Mouse (Mus musculus): ENCODE measurements around the gene Abca3. TPM values are rescaled to one million over a fixed set of nuclear protein-coding genes. Genes with fewer than 3 reads are reported as not detected.
"Not testable (repeated sequence)": the region's sequence is repeated elsewhere in the genome, so short reads cannot be mapped to it uniquely, and the experiment has no call there.

Gene Abca3
- polyA plus RNA-seq, 1 experiment from 2014 or later = 12.2 TPM

DNA sequence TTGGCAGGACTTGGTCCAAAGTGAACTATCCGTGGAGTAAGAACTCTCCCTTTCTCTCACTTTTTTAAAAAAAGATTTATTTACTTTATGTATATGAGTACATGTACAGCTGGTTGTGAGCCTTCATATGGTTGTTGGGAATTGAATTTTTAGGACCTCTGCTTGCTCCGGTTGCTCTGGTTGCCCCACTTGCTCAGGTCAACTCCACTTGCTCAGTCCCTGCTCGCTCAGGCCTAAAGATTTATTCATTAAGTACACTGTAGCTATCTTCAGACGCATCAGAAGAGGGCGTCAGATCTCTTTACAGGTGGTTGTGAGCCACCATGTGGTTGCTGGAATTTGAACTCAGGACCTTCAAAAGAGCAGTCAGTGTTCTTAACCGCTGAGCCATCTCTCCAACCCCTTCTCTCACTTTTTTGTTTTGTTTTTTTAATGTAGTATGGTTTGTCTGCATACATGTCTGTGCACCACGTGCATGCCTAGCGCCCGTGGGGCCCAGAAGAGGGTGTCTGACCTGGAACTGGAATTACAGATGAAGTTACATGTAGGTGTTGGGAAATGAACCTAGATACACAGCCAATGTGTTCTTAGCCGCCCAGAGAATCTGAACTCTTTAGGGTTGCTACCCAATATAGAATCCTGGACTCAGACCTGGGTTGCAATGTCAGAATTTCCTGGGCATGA, 103.9 kb downstream of the Abca3 start:
- not testable (repeated sequence) for H3K27me3 ChIP-seq (ENCODE audit: control insufficient read depth, insufficient read depth, low read length); H3K9me3 ChIP-seq (ENCODE audit: control insufficient read depth, low read length); H3K36me3 ChIP-seq (ENCODE audit: control insufficient read depth, insufficient read depth, low read length); DNase-seq (ENCODE audit: low spot score, missing footprints); H3K4me1 ChIP-seq (ENCODE audit: control insufficient read depth, insufficient read depth, low read length); H3K9ac ChIP-seq (ENCODE audit: low read length); H3K27ac ChIP-seq (ENCODE audit: low read depth, low read length); ATAC-seq (ENCODE audit: low FRiP score)
- 51% methylated on average over 10 of the region's 10 CpGs for WGBS
- Histone ChIP-seq H3K4me3 (ENCODE audit: low read depth, low read length) (peak overlapping the region; percentile 73; the same call in 1 of the 2 replicates), H3K4me2 (0 out of 2 replicates have a peak overlapping the region, but pooled peaks have one; percentile 20)

Small RNA genes within 50 kb of the gene (microRNA-seq; reads per million reads assigned to microRNA genes)
- not detected for gene Gm24427

Other genes starting within 250 kb of the Abca3 start
- gene Pdpk1, start 201.0 kb upstream of the Abca3 start, polyA plus RNA-seq (2014; fragmentation: Nextera tagmentation; extraction: Ambion mirVana) = 41.2 and 47.7 TPM in 2 replicates
- gene Amdhd2, start 188.2 kb upstream of the Abca3 start, polyA plus RNA-seq (2014; fragmentation: Nextera tagmentation; extraction: Ambion mirVana) = 26.8 and 27.3 TPM in 2 replicates
- 437 and 465 TPM in 2 replicates for gene Atp6v0c, start 182.2 kb upstream of the Abca3 start, polyA plus RNA-seq (2014; fragmentation: Nextera tagmentation; extraction: Ambion mirVana)
- gene Tbc1d24, start 146.4 kb upstream of the Abca3 start, polyA plus RNA-seq (2014; fragmentation: Nextera tagmentation; extraction: Ambion mirVana) = 6.5 and 7.3 TPM in 2 replicates
- gene Ntn3, start 142.4 kb upstream of the Abca3 start, polyA plus RNA-seq (2014; fragmentation: Nextera tagmentation; extraction: Ambion mirVana) = 2.3 and 3.0 TPM in 2 replicates
- 15.1 and 16.9 TPM in 2 replicates for gene Tedc2, start 131.1 kb upstream of the Abca3 start, polyA plus RNA-seq (2014; fragmentation: Nextera tagmentation; extraction: Ambion mirVana)
- 89.9 and 98.6 TPM in 2 replicates for gene Ccnf, start 100.5 kb upstream of the Abca3 start, polyA plus RNA-seq (2014; fragmentation: Nextera tagmentation; extraction: Ambion mirVana)
- 0.06 TPM in 1 of 2 replicates, not detected in the other for gene Abca17, start 882 bp upstream of the Abca3 start, polyA plus RNA-seq (2014; fragmentation: Nextera tagmentation; extraction: Ambion mirVana)
- 379 and 380 TPM in 2 replicates for gene Rnps1, start 62.6 kb downstream of the Abca3 start, polyA plus RNA-seq (2014; fragmentation: Nextera tagmentation; extraction: Ambion mirVana)
- 59.5 and 66.3 TPM in 2 replicates for gene Eci1, start 74.7 kb downstream of the Abca3 start, polyA plus RNA-seq (2014; fragmentation: Nextera tagmentation; extraction: Ambion mirVana)
- gene Dnase1l2, start 91.2 kb downstream of the Abca3 start, polyA plus RNA-seq (2014; fragmentation: Nextera tagmentation; extraction: Ambion mirVana) = 1.7 and 2.1 TPM in 2 replicates
- gene E4f1, start 118.4 kb downstream of the Abca3 start, polyA plus RNA-seq (2014; fragmentation: Nextera tagmentation; extraction: Ambion mirVana) = 10.2 and 14.7 TPM in 2 replicates
- 60.6 and 67.6 TPM in 2 replicates for gene Pgp, start 118.4 kb downstream of the Abca3 start, polyA plus RNA-seq (2014; fragmentation: Nextera tagmentation; extraction: Ambion mirVana)
- 0.32 TPM in 1 of 2 replicates, not detected in the other for gene Bricd5, start 121.9 kb downstream of the Abca3 start, polyA plus RNA-seq (2014; fragmentation: Nextera tagmentation; extraction: Ambion mirVana)
- gene Mlst8, start 127.1 kb downstream of the Abca3 start, polyA plus RNA-seq (2014; fragmentation: Nextera tagmentation; extraction: Ambion mirVana) = 28.9 and 30.3 TPM in 2 replicates
- 5.5 and 6.2 TPM in 2 replicates for gene Caskin1, start 136.7 kb downstream of the Abca3 start, polyA plus RNA-seq (2014; fragmentation: Nextera tagmentation; extraction: Ambion mirVana)
- gene Traf7, start 176.0 kb downstream of the Abca3 start, polyA plus RNA-seq (2014; fragmentation: Nextera tagmentation; extraction: Ambion mirVana) = 67.1 and 80.8 TPM in 2 replicates
- 1.8 and 2.2 TPM in 2 replicates for gene Rab26, start 182.3 kb downstream of the Abca3 start, polyA plus RNA-seq (2014; fragmentation: Nextera tagmentation; extraction: Ambion mirVana)
- 11.9 and 18.5 TPM in 2 replicates for gene Pkd1, start 197.9 kb downstream of the Abca3 start, polyA plus RNA-seq (2014; fragmentation: Nextera tagmentation; extraction: Ambion mirVana)